Comparison of ENCODE assay signal across 9 mouse cellular contexts in the genomic region with DNA sequence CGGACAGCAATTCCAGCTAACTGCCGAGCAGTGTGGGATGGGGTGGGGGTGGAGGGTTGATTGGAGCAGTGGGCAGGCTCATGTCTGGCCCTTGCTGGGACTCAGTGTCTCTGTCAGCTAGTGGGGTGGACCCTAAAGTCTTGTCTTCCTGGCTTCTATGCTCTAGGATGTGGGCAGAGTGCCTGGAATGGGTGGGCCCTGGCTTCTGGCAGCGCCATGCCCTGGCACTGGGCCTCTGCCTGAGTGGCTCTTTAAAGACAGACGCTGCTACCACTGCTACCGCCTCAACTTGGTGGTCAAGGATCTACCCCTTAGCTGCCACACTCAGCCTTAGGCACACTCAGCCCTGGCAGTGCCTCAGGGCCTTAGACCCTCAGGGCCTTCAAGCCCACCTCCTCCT. TPM values are rescaled to one million over a fixed set of nuclear protein-coding genes. Genes with fewer than 3 reads are reported as not detected.
DNase-seq lines count a peak whose midpoint lies in the region; ATAC-seq lines count a peak whose summit lies in the region.
"Had no signal": no experiment of that assay in that cellular context is flagged by ENCODE, and none has a peak within 500 bp of the region (broad histone marks: within the 10 kb centered on the region; RNA-seq: fewer than 3 reads in every experiment).

No protein-coding gene starts in this region.

- no peaks in the 10 kb centered on the region for H3K9me3 ChIP-seq in hindbrain, embryonic 16.5 days (ENCODE audit: control insufficient read depth, low read length)
- H3K9me3 ChIP-seq in limb, embryonic 10.5 days (replicated peaks): no peaks in the 10 kb centered on the region
- no peaks in the 10 kb centered on the region for H3K9me3 ChIP-seq in neural tube, embryonic 14.5 days (ENCODE audit: control insufficient read depth, low read length)

- H3K4me2 ChIP-seq in hindbrain, embryonic 16.5 days (ENCODE audit: low read length): peak overlapping the region; percentile 41
- H3K4me2 ChIP-seq in neural tube, embryonic 14.5 days (ENCODE audit: low read depth, low read length): no peak overlapping the region

- peak overlapping the region; percentile 70 for H3K27ac ChIP-seq in hindbrain, embryonic 16.5 days (ENCODE audit: low read depth, low read length)
- H3K27ac ChIP-seq in limb, embryonic 10.5 days: peak overlapping the region; percentile 90
- H3K27ac ChIP-seq in neural tube, embryonic 14.5 days (ENCODE audit: low read depth, low read length): peak overlapping the region; percentile 48; the same call in 1 of the 2 replicates

- no peaks in the 10 kb centered on the region for H3K27me3 ChIP-seq in hindbrain, embryonic 16.5 days (replicated peaks; ENCODE audit: control insufficient read depth, insufficient read depth, low read length)
- H3K27me3 ChIP-seq in limb, embryonic 10.5 days (ENCODE audit: low read depth, poor library complexity, severe bottlenecking): no peaks in the 10 kb centered on the region
- no peaks in the 10 kb centered on the region for H3K27me3 ChIP-seq in neural tube, embryonic 14.5 days (ENCODE audit: control insufficient read depth, insufficient read depth, low read length)

- peak; percentile 80 for DNase-seq in cerebellum, adult 11-12 months
- DNase-seq in cerebellum, adult 8-10 months: no peak
- peak; percentile 66 to 68 for DNase-seq in cerebellum, adult 18-20 months
- peak; percentile 79 for DNase-seq in gastrocnemius, postnatal 10 days
- DNase-seq in limb, embryonic 10.5 days (ENCODE audit: low spot score): no peak

- H3K4me1 ChIP-seq in hindbrain, embryonic 16.5 days (ENCODE audit: control insufficient read depth, insufficient read depth, low read depth, low read length): peaks cover 45% of the 10 kb centered on the region
- H3K4me1 ChIP-seq in limb, embryonic 10.5 days: peaks cover 79% of the 10 kb centered on the region
- H3K4me1 ChIP-seq in neural tube, embryonic 14.5 days (ENCODE audit: control insufficient read depth, insufficient read depth, low read length): peaks cover 38% of the 10 kb centered on the region

- 31% methylated on average over 5 of the region's 5 CpGs for WGBS in hindbrain, embryonic 16.5 days
- 39% methylated on average over 5 of the region's 5 CpGs for WGBS in limb, embryonic 10.5 days
- 26% methylated on average over 5 of the region's 5 CpGs for WGBS in neural tube, embryonic 14.5 days

- H3K36me3 ChIP-seq in hindbrain, embryonic 16.5 days (ENCODE audit: control insufficient read depth, insufficient read depth, low read length): peaks cover 4% of the 10 kb centered on the region
- H3K36me3 ChIP-seq in limb, embryonic 10.5 days: peaks cover 6% of the 10 kb centered on the region
- H3K36me3 ChIP-seq in neural tube, embryonic 14.5 days (ENCODE audit: control insufficient read depth, insufficient read depth, low read length): no peaks in the 10 kb centered on the region

- peak; percentile 38 for ATAC-seq in hindbrain, embryonic 16.5 days
- ATAC-seq in neural tube, embryonic 14.5 days (ENCODE audit: low read depth): peak; percentile 29; the same call in 1 of the 2 replicates
- ATAC-seq in erythroblast, adult 5-6 weeks (replicated peaks; ENCODE audit: low FRiP score, poor library complexity, severe bottlenecking): no peak

- H3K4me3 ChIP-seq in hindbrain, embryonic 16.5 days (ENCODE audit: low read length): no peak overlapping the region
- no peak overlapping the region for H3K4me3 ChIP-seq in limb, embryonic 10.5 days
- no peak overlapping the region for H3K4me3 ChIP-seq in neural tube, embryonic 14.5 days (ENCODE audit: low read depth, low read length)

- H3K9ac ChIP-seq in hindbrain, embryonic 16.5 days (ENCODE audit: low read depth, low read length): peak overlapping the region; percentile 29; the same call in 1 of the 2 replicates
- no peak overlapping the region for H3K9ac ChIP-seq in neural tube, embryonic 14.5 days (replicated peaks; ENCODE audit: low read depth, low read length)

RNA-seq across cellular contexts. Expression of gene Ak1, which starts 7.2 kb away (rescaled TPM):
- 1,000 to 10,000 TPM; 1,275 to 1,593 TPM for total RNA-seq in gastrocnemius, postnatal 10 days (2021)
- 111 and 117 TPM in 2 replicates for polyA plus RNA-seq in hindbrain, embryonic 16.5 days (2015; fragmentation: Nextera tagmentation; extraction: Ambion mirVana)
- 21.6 and 35.7 TPM in 2 replicates for polyA plus RNA-seq in limb, embryonic 10.5 days (2016; fragmentation: Nextera tagmentation; extraction: Ambion mirVana)
- 78.6 and 85.0 TPM in 2 replicates for polyA plus RNA-seq in neural tube, embryonic 14.5 days (2014; fragmentation: Nextera tagmentation; extraction: Ambion mirVana)
- total RNA-seq in erythroblast, adult 5-6 weeks (2015; ENCODE audit: low replicate concordance): not detected in 2 replicates
- not detected in 2 replicates for total RNA-seq in erythroblast, adult 5-6 weeks (2017; ENCODE audit: low replicate concordance)

RNA-seq across cellular contexts. Expression of gene Eng, which starts 17.7 kb away (rescaled TPM):
- total RNA-seq in gastrocnemius, postnatal 10 days (2021): 10 to 100 TPM; 49.5 to 54.7 TPM
- polyA plus RNA-seq in hindbrain, embryonic 16.5 days (2015; fragmentation: Nextera tagmentation; extraction: Ambion mirVana): 34.2 and 39.5 TPM in 2 replicates
- polyA plus RNA-seq in limb, embryonic 10.5 days (2016; fragmentation: Nextera tagmentation; extraction: Ambion mirVana): 27.9 and 28.5 TPM in 2 replicates
- 13.0 and 22.9 TPM in 2 replicates for polyA plus RNA-seq in neural tube, embryonic 14.5 days (2014; fragmentation: Nextera tagmentation; extraction: Ambion mirVana)
- 4.0 and 6.7 TPM in 2 replicates for total RNA-seq in erythroblast, adult 5-6 weeks (2015; ENCODE audit: low replicate concordance)
- 1.5 and 3.2 TPM in 2 replicates for total RNA-seq in erythroblast, adult 5-6 weeks (2017; ENCODE audit: low replicate concordance)

RNA-seq across cellular contexts. Expression of gene St6galnac6, which starts 29.2 kb away (rescaled TPM):
- 10 to 100 TPM; 59.7 to 66.0 TPM for total RNA-seq in gastrocnemius, postnatal 10 days (2021)
- polyA plus RNA-seq in hindbrain, embryonic 16.5 days (2015; fragmentation: Nextera tagmentation; extraction: Ambion mirVana): 29.5 and 35.4 TPM in 2 replicates
- 11.8 and 16.7 TPM in 2 replicates for polyA plus RNA-seq in limb, embryonic 10.5 days (2016; fragmentation: Nextera tagmentation; extraction: Ambion mirVana)
- 5.2 and 5.4 TPM in 2 replicates for polyA plus RNA-seq in neural tube, embryonic 14.5 days (2014; fragmentation: Nextera tagmentation; extraction: Ambion mirVana)
- total RNA-seq in erythroblast, adult 5-6 weeks (2015; ENCODE audit: low replicate concordance): 0.77 and 3.3 TPM in 2 replicates
- 2.1 and 2.5 TPM in 2 replicates for total RNA-seq in erythroblast, adult 5-6 weeks (2017; ENCODE audit: low replicate concordance)

RNA-seq across cellular contexts. Expression of gene St6galnac4, which starts 41.8 kb away (rescaled TPM):
- 10 to 100 TPM; 31.7 to 42.6 TPM for total RNA-seq in gastrocnemius, postnatal 10 days (2021)
- 49.6 and 54.3 TPM in 2 replicates for polyA plus RNA-seq in hindbrain, embryonic 16.5 days (2015; fragmentation: Nextera tagmentation; extraction: Ambion mirVana)
- polyA plus RNA-seq in limb, embryonic 10.5 days (2016; fragmentation: Nextera tagmentation; extraction: Ambion mirVana): 26.0 and 26.1 TPM in 2 replicates
- 30.4 and 35.1 TPM in 2 replicates for polyA plus RNA-seq in neural tube, embryonic 14.5 days (2014; fragmentation: Nextera tagmentation; extraction: Ambion mirVana)
- total RNA-seq in erythroblast, adult 5-6 weeks (2015; ENCODE audit: low replicate concordance): 8.8 and 9.4 TPM in 2 replicates
- total RNA-seq in erythroblast, adult 5-6 weeks (2017; ENCODE audit: low replicate concordance): 3.8 and 4.9 TPM in 2 replicates

RNA-seq across cellular contexts. Expression of gene 9430097D07Rik, which starts 53.2 kb away (rescaled TPM):
- total RNA-seq in gastrocnemius, postnatal 10 days (2021): not detected
- 0.72 and 1.6 TPM in 2 replicates for polyA plus RNA-seq in hindbrain, embryonic 16.5 days (2015; fragmentation: Nextera tagmentation; extraction: Ambion mirVana)
- polyA plus RNA-seq in limb, embryonic 10.5 days (2016; fragmentation: Nextera tagmentation; extraction: Ambion mirVana): 0.24 TPM in 1 of 2 replicates, not detected in the other
- polyA plus RNA-seq in neural tube, embryonic 14.5 days (2014; fragmentation: Nextera tagmentation; extraction: Ambion mirVana): 0.98 and 1.2 TPM in 2 replicates
- not detected in 2 replicates for total RNA-seq in erythroblast, adult 5-6 weeks (2015; ENCODE audit: low replicate concordance)
- not detected in 2 replicates for total RNA-seq in erythroblast, adult 5-6 weeks (2017; ENCODE audit: low replicate concordance)
- polyA plus RNA-seq: small intestine, adult 2 months had no signal

Comparison
In these comparisons a context has a peak if more than half of its experiments do, and no peak if none do; other contexts are left out.
1. DNase-seq: peak in cerebellum, adult 11-12 months (single experiment), cerebellum, adult 18-20 months (2 of 2) and gastrocnemius, postnatal 10 days (single experiment); none in cerebellum, adult 8-10 months (single experiment) and limb, embryonic 10.5 days (single experiment).
2. Peak in every context shown above with its lines, with median percentiles within 50 percentile points of each other: H3K27ac ChIP-seq.